Mouse (Mus musculus): Measurements from ENCODE around the gene Ces1e. TPM values are rescaled to one million over a fixed set of nuclear protein-coding genes. Genes with fewer than 3 reads are reported as not detected.

Ces1e gene
- 0.24 TPM in 1 of 2 replicates, not detected in the other for polyA plus RNA-seq (2015; fragmentation: Nextera tagmentation; extraction: Ambion mirVana)

- ATAC-seq (ENCODE audit: extremely low read depth, insufficient number of reproducible peaks, low FRiP score, low TSS enrichment), result no peak
- H3K4me3 ChIP-seq, result no peak within 1 kb of the TSS
- no peaks in the 10 kb centered on the region for H3K9me3 ChIP-seq
- H3K4me2 ChIP-seq, result no peak within 1 kb of the TSS
- H3K9ac ChIP-seq, result no peak within 1 kb of the TSS
- H3K36me3 ChIP-seq, result no peaks in the 10 kb centered on the region
- H3K27me3 ChIP-seq (replicated peaks), result no peaks in the 10 kb centered on the region
- H3K4me1 ChIP-seq, result no peaks in the 10 kb centered on the region
- no peak within 1 kb of the TSS for H3K27ac ChIP-seq (replicated peaks)
Observed at GRCm38 (mm10) chr8:93229446-93229845, at the start of gene Ces1e. Ces1e (minus strand) TSS chr8:93229619.

- H3K4me2 ChIP-seq, result no peak overlapping the region
- no peak for ATAC-seq (ENCODE audit: extremely low read depth, insufficient number of reproducible peaks, low FRiP score, low TSS enrichment)
- no peaks in the 10 kb centered on the region for H3K27me3 ChIP-seq (replicated peaks)
- 66% methylated on average over 4 of the region's 4 CpGs for WGBS
- no peaks in the 10 kb centered on the region for H3K9me3 ChIP-seq
- H3K4me1 ChIP-seq, result no peaks in the 10 kb centered on the region
- H3K9ac ChIP-seq, result no peak overlapping the region
- H3K4me3 ChIP-seq, result no peak overlapping the region
- no peaks in the 10 kb centered on the region for H3K36me3 ChIP-seq
- H3K27ac ChIP-seq (replicated peaks), result no peak overlapping the region
Observed at GRCm38 (mm10) chr8:93278176-93278805, 48.9 kb upstream of the Ces1e start.

GRCm38 (mm10) chr8:93274609-93275008, 45.2 kb upstream of the Ces1e start:
- Histone ChIP-seq H3K36me3 (no peaks in the 10 kb centered on the region), H3K27ac (replicated peaks) (no peak overlapping the region), H3K27me3 (replicated peaks) (no peaks in the 10 kb centered on the region), H3K9me3 (no peaks in the 10 kb centered on the region), H3K4me2 (no peak overlapping the region), H3K4me3 (no peak overlapping the region), H3K9ac (no peak overlapping the region), H3K4me1 (no peaks in the 10 kb centered on the region)
- WGBS, result 76% methylated on average over 4 of the region's 4 CpGs
- ATAC-seq (ENCODE audit: extremely low read depth, insufficient number of reproducible peaks, low FRiP score, low TSS enrichment), result no peak

- ATAC-seq (ENCODE audit: extremely low read depth, insufficient number of reproducible peaks, low FRiP score, low TSS enrichment), result no peak
- H3K36me3 ChIP-seq, result no peaks in the 10 kb centered on the region
- WGBS, result 78% methylated on average over 3 of the region's 3 CpGs
- no peaks in the 10 kb centered on the region for H3K27me3 ChIP-seq (replicated peaks)
- no peak overlapping the region for H3K4me2 ChIP-seq
- no peaks in the 10 kb centered on the region for H3K9me3 ChIP-seq
- H3K27ac ChIP-seq (replicated peaks), result no peak overlapping the region
- no peak overlapping the region for H3K9ac ChIP-seq
- H3K4me3 ChIP-seq, result no peak overlapping the region
- no peaks in the 10 kb centered on the region for H3K4me1 ChIP-seq
Observed at GRCm38 (mm10) chr8:93273321-93273720, 43.9 kb upstream of the Ces1e start.

DNA sequence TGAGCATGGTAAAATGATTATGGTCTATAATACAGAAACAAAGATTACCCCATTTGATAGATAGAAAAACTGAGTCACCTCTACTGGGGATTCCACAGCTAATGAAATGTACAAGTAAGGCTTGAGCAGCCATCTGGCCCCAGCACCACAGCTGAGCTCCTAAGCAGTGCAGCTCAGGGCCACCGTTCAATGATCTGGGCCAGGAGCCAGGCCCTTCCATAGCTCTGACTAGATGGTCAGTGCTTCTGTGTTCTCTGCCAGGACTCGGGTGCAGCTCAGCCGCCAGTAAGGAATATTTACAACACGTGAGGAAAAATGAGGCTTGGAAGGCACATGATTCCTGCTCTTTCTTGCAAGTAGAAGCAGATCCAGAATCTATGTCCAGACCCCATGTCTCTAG, 43.3 kb upstream of the Ces1e start:
- Histone ChIP-seq H3K36me3 (no peaks in the 10 kb centered on the region), H3K4me2 (no peak overlapping the region)

GRCm38 (mm10) chr8:93261436-93261835, 32.0 kb upstream of the Ces1e start:
- Histone ChIP-seq H3K4me3 (no peak overlapping the region), H3K4me1 (no peaks in the 10 kb centered on the region), H3K9me3 (no peaks in the 10 kb centered on the region), H3K4me2 (no peak overlapping the region), H3K36me3 (no peaks in the 10 kb centered on the region), H3K27ac (replicated peaks) (no peak overlapping the region), H3K27me3 (replicated peaks) (no peaks in the 10 kb centered on the region), H3K9ac (no peak overlapping the region)
- ATAC-seq (ENCODE audit: extremely low read depth, insufficient number of reproducible peaks, low FRiP score, low TSS enrichment), result no peak
- 62% methylated on average over 2 of the region's 2 CpGs for WGBS

More for the DNA sequence above, 43.3 kb upstream of the Ces1e start:
- Histone ChIP-seq H3K4me1 (no peaks in the 10 kb centered on the region), H3K27me3 (replicated peaks) (no peaks in the 10 kb centered on the region), H3K9me3 (no peaks in the 10 kb centered on the region), H3K9ac (no peak overlapping the region), H3K4me3 (no peak overlapping the region), H3K27ac (replicated peaks) (no peak overlapping the region)
- WGBS, result 76% methylated on average over 4 of the region's 4 CpGs
- ATAC-seq (ENCODE audit: extremely low read depth, insufficient number of reproducible peaks, low FRiP score, low TSS enrichment), result no peak

- H3K4me1 ChIP-seq, result no peaks in the 10 kb centered on the region
- H3K36me3 ChIP-seq, result no peaks in the 10 kb centered on the region
- H3K27ac ChIP-seq (replicated peaks), result no peak overlapping the region
- no peaks in the 10 kb centered on the region for H3K9me3 ChIP-seq
- no peak for ATAC-seq (ENCODE audit: extremely low read depth, insufficient number of reproducible peaks, low FRiP score, low TSS enrichment)
- H3K9ac ChIP-seq, result no peak overlapping the region
- WGBS, result 85% methylated on average over 1 of the region's 1 CpGs
- no peaks in the 10 kb centered on the region for H3K27me3 ChIP-seq (replicated peaks)
- H3K4me3 ChIP-seq, result no peak overlapping the region
- H3K4me2 ChIP-seq, result no peak overlapping the region
Observed at GRCm38 (mm10) chr8:93252400-93252925, 23.0 kb upstream of the Ces1e start.

GRCm38 (mm10) chr8:93246057-93246456, 16.6 kb upstream of the Ces1e start:
- Histone ChIP-seq H3K4me2 (no peak overlapping the region), H3K4me3 (no peak overlapping the region), H3K9ac (no peak overlapping the region), H3K27ac (replicated peaks) (no peak overlapping the region), H3K36me3 (no peaks in the 10 kb centered on the region), H3K9me3 (no peaks in the 10 kb centered on the region), H3K4me1 (no peaks in the 10 kb centered on the region), H3K27me3 (replicated peaks) (no peaks in the 10 kb centered on the region)
- 64% methylated on average over 2 of the region's 2 CpGs for WGBS
- no peak for ATAC-seq (ENCODE audit: extremely low read depth, insufficient number of reproducible peaks, low FRiP score, low TSS enrichment)

- Histone ChIP-seq H3K4me2 (no peak overlapping the region), H3K4me1 (no peaks in the 10 kb centered on the region), H3K36me3 (no peaks in the 10 kb centered on the region), H3K4me3 (no peak overlapping the region), H3K27me3 (replicated peaks) (no peaks in the 10 kb centered on the region), H3K9me3 (no peaks in the 10 kb centered on the region; the same call in 1 of the 2 replicates), H3K9ac (no peak overlapping the region), H3K27ac (replicated peaks) (no peak overlapping the region)
- no peak for ATAC-seq (ENCODE audit: extremely low read depth, insufficient number of reproducible peaks, low FRiP score, low TSS enrichment)
Observed at GRCm38 (mm10) chr8:93239884-93240283, 10.5 kb upstream of the Ces1e start.

DNA sequence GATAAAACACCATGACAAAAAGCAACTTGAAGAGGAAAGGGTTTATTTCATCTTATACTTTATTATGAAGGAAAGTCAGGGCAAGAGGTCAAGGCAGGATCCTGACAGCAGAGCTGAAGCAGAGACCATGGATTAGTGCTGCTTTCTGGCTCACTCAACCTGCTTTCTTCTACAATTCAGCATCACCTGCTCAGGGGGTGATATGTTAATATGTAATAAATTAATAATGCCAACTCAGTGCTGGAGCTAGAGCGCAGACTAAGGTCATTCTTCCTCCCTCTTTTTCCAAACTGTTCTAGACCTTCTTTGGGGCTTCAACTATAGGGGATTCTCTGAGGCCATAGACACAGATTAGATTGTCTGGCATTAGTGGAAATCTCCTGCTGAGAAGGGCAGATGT, 6.3 kb upstream of the Ces1e start:
- ATAC-seq (ENCODE audit: extremely low read depth, insufficient number of reproducible peaks, low FRiP score, low TSS enrichment), result no peak
- H3K4me1 ChIP-seq, result no peaks in the 10 kb centered on the region
- H3K27ac ChIP-seq (replicated peaks), result no peak overlapping the region
- 80% methylated on average over 1 of the region's 1 CpGs for WGBS
- H3K4me3 ChIP-seq, result no peak overlapping the region
- H3K27me3 ChIP-seq (replicated peaks), result no peaks in the 10 kb centered on the region
- H3K4me2 ChIP-seq, result no peak overlapping the region
- H3K9me3 ChIP-seq, result no peaks in the 10 kb centered on the region; the same call in 1 of the 2 replicates
- no peak overlapping the region for H3K9ac ChIP-seq
- H3K36me3 ChIP-seq, result no peaks in the 10 kb centered on the region

DNA sequence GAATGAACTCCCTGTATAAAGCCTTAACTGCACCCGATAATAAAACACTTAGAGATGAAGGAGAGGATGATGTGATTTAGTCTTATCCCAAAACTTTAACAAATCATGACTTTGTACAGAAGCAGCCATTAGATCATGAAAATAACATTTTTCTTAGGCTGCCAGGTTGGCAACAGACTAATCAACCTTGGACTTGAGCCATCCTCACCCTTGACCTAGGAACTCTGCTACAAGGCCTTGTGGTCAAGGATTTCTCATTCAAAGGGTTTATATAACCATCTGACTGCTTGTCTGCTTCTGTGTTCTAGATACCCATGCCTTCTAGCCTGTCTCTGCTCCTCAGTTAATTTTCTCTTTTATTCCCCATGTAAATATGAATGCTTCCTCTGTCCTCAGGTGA, 5.3 kb upstream of the Ces1e start:
- Histone ChIP-seq H3K4me2 (no peak overlapping the region), H3K36me3 (no peaks in the 10 kb centered on the region), H3K4me3 (no peak overlapping the region), H3K27ac (replicated peaks) (no peak overlapping the region), H3K9me3 (no peaks in the 10 kb centered on the region), H3K4me1 (no peaks in the 10 kb centered on the region), H3K27me3 (replicated peaks) (no peaks in the 10 kb centered on the region), H3K9ac (no peak overlapping the region)
- ATAC-seq (ENCODE audit: extremely low read depth, insufficient number of reproducible peaks, low FRiP score, low TSS enrichment), result no peak
- 75% methylated on average over 1 of the region's 1 CpGs for WGBS

GRCm38 (mm10) chr8:93234068-93234467, 4.6 kb upstream of the Ces1e start:
- Histone ChIP-seq H3K4me3 (no peak overlapping the region), H3K36me3 (no peaks in the 10 kb centered on the region), H3K4me1 (no peaks in the 10 kb centered on the region), H3K9ac (no peak overlapping the region), H3K27ac (replicated peaks) (no peak overlapping the region), H3K4me2 (no peak overlapping the region), H3K9me3 (no peaks in the 10 kb centered on the region), H3K27me3 (replicated peaks) (no peaks in the 10 kb centered on the region)
- no peak for ATAC-seq (ENCODE audit: extremely low read depth, insufficient number of reproducible peaks, low FRiP score, low TSS enrichment)
- WGBS, result 77% methylated on average over 6 of the region's 6 CpGs
